In genomic region chr5:138090271-138090670, GRCm38 (mm10) we compare ENCODE assay signal across 11 mouse cellular contexts. TPM values are rescaled to one million over a fixed set of nuclear protein-coding genes. Genes with fewer than 3 reads are reported as not detected.
DNase-seq lines count a peak whose midpoint lies in the region; ATAC-seq and TF ChIP-seq lines count a peak whose summit lies in the region.
"Had no signal": no experiment of that assay in that cellular context is flagged by ENCODE, and none has a peak within 500 bp of the region (broad histone marks: within the 10 kb centered on the region; RNA-seq: fewer than 3 reads in every experiment).

No protein-coding gene starts in this region.

- no peak overlapping the region for H3K27ac ChIP-seq in heart, postnatal 0 days (ENCODE audit: low read depth)
- no peak overlapping the region for H3K27ac ChIP-seq in heart, embryonic 12.5 days (ENCODE audit: poor library complexity, severe bottlenecking)
- peak overlapping the region; percentile 87 for H3K27ac ChIP-seq in kidney, postnatal 0 days
- no peak overlapping the region for H3K27ac ChIP-seq in forebrain, embryonic 16.5 days (ENCODE audit: low read length)
- H3K27ac ChIP-seq: forebrain, embryonic 10.5 days; midbrain, embryonic 12.5 days had no signal

- H3K4me2 ChIP-seq in heart, postnatal 0 days (ENCODE audit: low read depth, low read length): no peak overlapping the region
- no peak overlapping the region for H3K4me2 ChIP-seq in heart, embryonic 12.5 days
- H3K4me2 ChIP-seq in kidney, postnatal 0 days (ENCODE audit: low read length): 0 out of 2 replicates have a peak overlapping the region, but pooled peaks have one; percentile 26
- H3K4me2 ChIP-seq in forebrain, embryonic 16.5 days (ENCODE audit: low read length): no peak overlapping the region
- H3K4me2 ChIP-seq: midbrain, embryonic 12.5 days had no signal

- WGBS in heart, postnatal 0 days: 81% methylated on average over 3 of the region's 3 CpGs
- 82% methylated on average over 3 of the region's 3 CpGs for WGBS in heart, embryonic 12.5 days
- WGBS in kidney, postnatal 0 days: 75% methylated on average over 3 of the region's 3 CpGs
- 74% methylated on average over 3 of the region's 3 CpGs for WGBS in forebrain, embryonic 16.5 days

- TF ChIP-seq EP300 in heart, postnatal 0 days (IDR thresholded peaks at IDR 0.05; ENCODE audit: low read depth): no peak

- DNase-seq in heart, postnatal 0 days (ENCODE audit: low spot score): no peak
- DNase-seq in thymus, postnatal 0 days (ENCODE audit: low spot score): peak; percentile 13
- DNase-seq in thymus, postnatal 36 days: no peak
- peak; percentile 42 for DNase-seq in kidney, postnatal 0 days (ENCODE audit: low spot score)
- no peak for DNase-seq in urinary bladder, postnatal 36 days (ENCODE audit: low spot score in 2 of 2)
- DNase-seq in gastrocnemius, postnatal 25 days: no peak

- H3K27me3 ChIP-seq in heart, postnatal 0 days (ENCODE audit: control insufficient read depth, insufficient read depth, low read length): no peaks in the 10 kb centered on the region
- no peaks in the 10 kb centered on the region for H3K27me3 ChIP-seq in heart, embryonic 12.5 days (replicated peaks)
- H3K27me3 ChIP-seq in kidney, postnatal 0 days (ENCODE audit: insufficient read depth, low read length): no peaks in the 10 kb centered on the region
- H3K27me3 ChIP-seq in forebrain, embryonic 16.5 days (replicated peaks; ENCODE audit: control insufficient read depth, insufficient read depth, low read length): no peaks in the 10 kb centered on the region
- H3K27me3 ChIP-seq: midbrain, embryonic 12.5 days had no signal

- peak; percentile 41 for TF ChIP-seq CTCF in heart, postnatal 0 days (IDR thresholded peaks at IDR 0.05; ENCODE audit: low read depth)
- TF ChIP-seq CTCF in kidney, postnatal 0 days (IDR thresholded peaks at IDR 0.05; ENCODE audit: low read depth): peak; percentile 65

- peaks cover 8% of the 10 kb centered on the region for H3K4me1 ChIP-seq in heart, postnatal 0 days (ENCODE audit: control insufficient read depth, insufficient read depth)
- H3K4me1 ChIP-seq in heart, embryonic 12.5 days (replicated peaks): peaks cover 3% of the 10 kb centered on the region; the same call in 1 of the 2 replicates
- 0 out of 2 replicates have a peak, but pooled peaks cover 9% of the 10 kb centered on the region for H3K4me1 ChIP-seq in kidney, postnatal 0 days (replicated peaks; ENCODE audit: insufficient read depth, low read length)
- H3K4me1 ChIP-seq in forebrain, embryonic 16.5 days (replicated peaks; ENCODE audit: control insufficient read depth, insufficient read depth, low read length): peaks cover 21% of the 10 kb centered on the region

- H3K9me3 ChIP-seq in heart, postnatal 0 days (replicated peaks; ENCODE audit: control insufficient read depth, low read length): no peaks in the 10 kb centered on the region
- no peaks in the 10 kb centered on the region for H3K9me3 ChIP-seq in heart, embryonic 12.5 days (replicated peaks)
- no peaks in the 10 kb centered on the region for H3K9me3 ChIP-seq in kidney, postnatal 0 days (replicated peaks; ENCODE audit: low read length)
- H3K9me3 ChIP-seq in forebrain, embryonic 16.5 days (ENCODE audit: control insufficient read depth, low read length): no peaks in the 10 kb centered on the region
- H3K9me3 ChIP-seq: forebrain, embryonic 10.5 days; midbrain, embryonic 12.5 days had no signal

- peaks cover 31% of the 10 kb centered on the region for H3K36me3 ChIP-seq in heart, postnatal 0 days (replicated peaks; ENCODE audit: control insufficient read depth, insufficient read depth, low read length)
- H3K36me3 ChIP-seq in heart, embryonic 12.5 days: peaks cover 39% of the 10 kb centered on the region
- H3K36me3 ChIP-seq in kidney, postnatal 0 days (ENCODE audit: insufficient read depth, low read length): peaks cover 18% of the 10 kb centered on the region
- H3K36me3 ChIP-seq in forebrain, embryonic 16.5 days (ENCODE audit: control insufficient read depth, insufficient read depth): peaks cover 15% of the 10 kb centered on the region

- H3K4me3 ChIP-seq in heart, postnatal 0 days (ENCODE audit: low read depth, low read length): no peak overlapping the region
- no peak overlapping the region for H3K4me3 ChIP-seq in heart, embryonic 12.5 days
- H3K4me3 ChIP-seq in kidney, postnatal 0 days (replicated peaks; ENCODE audit: low read depth, low read length): no peak overlapping the region
- no peak overlapping the region for H3K4me3 ChIP-seq in forebrain, embryonic 16.5 days (replicated peaks; ENCODE audit: low read length)
- H3K4me3 ChIP-seq: forebrain, embryonic 10.5 days; midbrain, embryonic 12.5 days had no signal

- ATAC-seq in heart, postnatal 0 days (ENCODE audit: insufficient read depth, low read depth): no peak
- no peak for ATAC-seq in heart, embryonic 12.5 days (ENCODE audit: insufficient number of reproducible peaks, low FRiP score)
- no peak for ATAC-seq in kidney, postnatal 0 days (replicated peaks; ENCODE audit: low FRiP score, low read depth)
- ATAC-seq in forebrain, embryonic 16.5 days: no peak

- no peak overlapping the region for H3K9ac ChIP-seq in heart, postnatal 0 days (replicated peaks; ENCODE audit: low read depth, low read length)
- H3K9ac ChIP-seq in heart, embryonic 12.5 days: no peak overlapping the region
- H3K9ac ChIP-seq in kidney, postnatal 0 days (ENCODE audit: low read depth, low read length): no peak overlapping the region
- no peak overlapping the region for H3K9ac ChIP-seq in forebrain, embryonic 16.5 days (replicated peaks; ENCODE audit: low read depth, low read length)
- H3K9ac ChIP-seq: midbrain, embryonic 12.5 days had no signal

RNA-seq across cellular contexts. Expression of gene Zkscan1, which starts 5.4 kb away (rescaled TPM):
- 10.9 and 19.1 TPM in 2 replicates for total RNA-seq in heart, postnatal 0 days (2014; rRNA removed; ENCODE audit: low replicate concordance)
- 5.4 and 6.5 TPM in 2 replicates for polyA plus RNA-seq in heart, postnatal 0 days (2015; fragmentation: Nextera tagmentation; extraction: Ambion mirVana)
- polyA plus RNA-seq in heart, embryonic 12.5 days (2016; fragmentation: Nextera tagmentation; extraction: Ambion mirVana): 15.7 and 15.9 TPM in 2 replicates
- polyA plus RNA-seq in thymus, postnatal 0 days (2015; fragmentation: Nextera tagmentation; extraction: Ambion mirVana): 8.5 and 8.6 TPM in 2 replicates
- polyA plus RNA-seq in kidney, postnatal 0 days (2015; fragmentation: Nextera tagmentation; extraction: Ambion mirVana): 17.2 and 17.8 TPM in 2 replicates
- polyA plus RNA-seq in forebrain, embryonic 16.5 days (2015; fragmentation: Nextera tagmentation; extraction: Ambion mirVana): 31.2 and 34.2 TPM in 2 replicates
- total RNA-seq in gastrocnemius, postnatal 25 days (2021): 1 to 10 TPM; 8.4 to 9.1 TPM

RNA-seq across cellular contexts. Expression of gene Zscan21, which starts 26.4 kb away (rescaled TPM):
- total RNA-seq in heart, postnatal 0 days (2014; rRNA removed; ENCODE audit: low replicate concordance): 7.7 and 14.0 TPM in 2 replicates
- polyA plus RNA-seq in heart, postnatal 0 days (2015; fragmentation: Nextera tagmentation; extraction: Ambion mirVana): 25.0 and 25.2 TPM in 2 replicates
- polyA plus RNA-seq in heart, embryonic 12.5 days (2016; fragmentation: Nextera tagmentation; extraction: Ambion mirVana): 37.6 and 38.1 TPM in 2 replicates
- polyA plus RNA-seq in thymus, postnatal 0 days (2015; fragmentation: Nextera tagmentation; extraction: Ambion mirVana): 39.4 and 40.9 TPM in 2 replicates
- polyA plus RNA-seq in kidney, postnatal 0 days (2015; fragmentation: Nextera tagmentation; extraction: Ambion mirVana): 45.3 and 49.6 TPM in 2 replicates
- polyA plus RNA-seq in forebrain, embryonic 16.5 days (2015; fragmentation: Nextera tagmentation; extraction: Ambion mirVana): 117 and 118 TPM in 2 replicates
- total RNA-seq in gastrocnemius, postnatal 25 days (2021): 10 to 100 TPM; 11.0 to 11.9 TPM

RNA-seq across cellular contexts. Expression of gene Smok3c, which starts 37.3 kb away (rescaled TPM):
- not detected in 2 replicates for total RNA-seq in heart, postnatal 0 days (2014; rRNA removed; ENCODE audit: low replicate concordance)
- not detected in 2 replicates for polyA plus RNA-seq in heart, postnatal 0 days (2015; fragmentation: Nextera tagmentation; extraction: Ambion mirVana)
- not detected in 2 replicates for polyA plus RNA-seq in heart, embryonic 12.5 days (2016; fragmentation: Nextera tagmentation; extraction: Ambion mirVana)
- polyA plus RNA-seq in thymus, postnatal 0 days (2015; fragmentation: Nextera tagmentation; extraction: Ambion mirVana): not detected in 2 replicates
- polyA plus RNA-seq in kidney, postnatal 0 days (2015; fragmentation: Nextera tagmentation; extraction: Ambion mirVana): not detected in 2 replicates
- polyA plus RNA-seq in forebrain, embryonic 16.5 days (2015; fragmentation: Nextera tagmentation; extraction: Ambion mirVana): not detected in 2 replicates
- total RNA-seq in gastrocnemius, postnatal 25 days (2021): not detected
- polyA plus RNA-seq: forebrain, embryonic 10.5 days; large intestine, adult 2 months; midbrain, embryonic 12.5 days had no signal

Comparison
In these comparisons a context has a peak if more than half of its experiments do, and no peak if none do; other contexts are left out.
1. DNase-seq: peak in thymus, postnatal 0 days (single experiment) and kidney, postnatal 0 days (single experiment); none in heart, postnatal 0 days (single experiment), thymus, postnatal 36 days (0 of 2), urinary bladder, postnatal 36 days (0 of 2) and gastrocnemius, postnatal 25 days (single experiment).